Mouse (Mus musculus) c-Kit-positive CD71-negative TER-119-negative erythroid progenitor cells, embryonic 14.5 days (primary cell): ENCODE results near the gene Npcd.

Source experiments
- DNase-seq: peaks from one replicate; pipeline ENCODE4 v3.0.0-alpha.2; 2013; ENCODE audit warnings: low read depth

Npcd gene

DNA sequence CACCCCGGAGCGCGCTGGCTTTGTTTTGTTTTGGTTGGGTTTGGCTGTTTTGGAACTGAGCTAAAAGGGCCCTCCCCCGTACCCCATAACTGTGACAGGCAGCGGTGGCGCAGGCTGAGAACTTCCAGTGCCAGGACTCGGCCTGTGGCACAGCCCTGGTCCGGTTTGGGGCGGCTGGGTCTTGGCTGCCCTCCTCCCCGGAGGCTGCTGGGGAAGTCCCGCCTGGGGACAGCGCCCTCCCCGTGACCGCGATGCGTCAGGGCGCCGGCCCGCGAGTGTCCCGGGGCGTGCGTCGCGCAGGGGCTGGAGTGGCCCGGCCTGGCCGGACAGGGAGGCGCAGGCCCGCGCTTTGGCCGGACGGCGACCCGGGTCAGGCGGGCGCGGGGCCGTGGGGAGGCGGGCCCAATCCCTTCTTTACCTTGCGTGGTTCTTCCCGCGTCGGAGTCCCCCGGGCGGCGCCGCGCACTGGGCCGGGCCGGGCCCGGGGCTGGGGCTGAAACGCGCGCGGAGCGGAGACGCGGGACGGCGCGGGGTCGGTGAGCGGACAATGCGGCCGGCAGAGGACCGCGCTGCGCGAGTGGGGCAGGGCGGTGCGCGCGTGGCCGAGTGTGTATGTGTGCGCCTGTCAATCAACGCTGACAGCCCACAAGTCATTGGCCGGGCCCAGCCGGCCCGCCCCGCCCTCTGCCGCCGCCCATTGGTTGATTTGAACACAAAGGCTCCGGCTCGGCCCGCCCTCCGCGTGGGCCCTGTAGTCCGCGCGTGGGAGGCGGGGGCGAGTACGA lies 91.9 kb downstream of the Npcd start, which contains the start of gene Sun2:
Sun2 (minus strand) TSS at position 616 of the 785 bp plus-strand sequence.
- peak; percentile 66 for DNase-seq

DNA sequence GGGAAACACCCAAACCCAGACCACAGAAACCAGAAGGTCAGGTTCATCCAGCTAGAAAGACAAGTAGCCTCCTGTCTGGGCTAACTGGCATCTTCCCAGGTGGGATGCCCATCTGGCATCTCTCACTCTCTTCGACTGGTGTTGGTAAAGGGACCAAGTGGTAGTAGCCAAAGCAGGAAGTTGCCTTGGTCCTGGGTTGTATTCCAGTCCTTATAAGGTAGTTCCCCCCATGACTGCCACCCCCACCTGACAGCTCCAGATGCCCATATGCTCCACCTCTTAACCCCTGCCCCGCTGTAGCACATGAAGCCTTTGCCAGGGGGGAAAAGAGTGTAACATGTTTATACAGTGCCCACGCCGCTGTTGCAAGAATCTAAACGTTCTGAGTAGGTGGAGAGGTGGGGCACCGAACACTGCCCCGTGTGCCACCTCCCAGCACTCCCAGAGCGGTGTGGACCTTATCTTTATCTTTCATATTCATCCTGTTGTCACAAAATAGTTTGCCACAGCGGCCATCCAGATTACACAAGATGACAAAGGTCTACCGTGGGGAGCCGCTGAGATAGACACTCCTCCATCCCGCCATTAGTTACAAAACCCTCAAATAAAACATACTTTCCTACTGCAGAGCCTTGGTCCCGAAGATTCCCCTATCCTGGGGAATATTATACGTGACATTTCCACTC lies 92.7 kb downstream of the Npcd start:
- no peak for DNase-seq

DNA sequence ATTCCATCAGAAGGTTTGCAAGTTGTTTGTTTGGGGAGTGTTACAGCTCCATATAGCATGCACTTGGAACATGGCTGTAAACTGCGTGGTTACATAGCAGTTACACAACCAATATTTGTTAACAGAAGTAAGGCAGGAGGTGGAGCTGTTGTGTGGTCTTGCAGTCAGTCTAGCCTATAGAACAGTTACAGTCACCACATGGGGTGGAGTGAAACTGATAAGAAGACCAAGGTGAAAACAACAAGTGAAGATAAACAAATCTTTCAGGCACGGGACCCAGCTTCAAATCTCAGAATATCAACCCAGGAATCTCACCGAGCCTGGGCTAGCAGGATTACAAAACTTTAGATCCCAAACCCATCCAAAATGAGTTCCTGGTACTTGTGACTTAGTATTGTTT lies 93.3 kb downstream of the Npcd start:
- DNase-seq: no peak
